Mouse (Mus musculus): ENCODE data around the gene Gpank1. TPM values are rescaled to one million over a fixed set of nuclear protein-coding genes. Genes with fewer than 3 reads are reported as not detected.

Gene Gpank1
- total and polyA plus RNA-seq, 3 experiments = 45.9 to 87.0 (median 54.0) TPM

DNA sequence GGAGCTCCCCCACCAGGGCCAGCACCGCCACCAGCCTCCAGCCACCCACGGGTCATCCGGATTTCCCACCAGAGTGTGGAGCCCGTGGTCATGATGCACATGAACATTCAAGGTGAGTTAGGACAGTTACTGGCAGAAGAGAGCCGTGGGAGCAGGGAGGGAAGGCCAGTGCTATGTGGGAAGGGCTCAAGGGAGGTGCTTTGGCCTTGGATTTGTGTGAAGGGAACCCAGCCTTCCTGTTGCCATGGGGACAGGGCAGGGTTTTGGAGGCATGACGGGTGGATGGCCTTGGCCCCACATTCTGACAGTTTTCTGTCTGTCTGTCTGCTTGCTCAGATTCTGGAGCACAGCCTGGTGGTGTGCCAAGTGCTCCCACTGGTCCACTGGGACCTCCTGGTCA lies 20.7 kb downstream of the Gpank1 start:
- Histone ChIP-seq H3K4me1 (ENCODE audit: insufficient read depth, low read depth, low read length) (peaks cover 43% of the 10 kb centered on the region), H3K27me3 (ENCODE audit: insufficient read depth, low read length) (no peaks in the 10 kb centered on the region), H3K9me3 (replicated peaks) (peaks cover 3% of the 10 kb centered on the region), H3K4me3 (ENCODE audit: low read depth, low read length) (no peak overlapping the region), H3K36me3 (replicated peaks) (peaks cover 100% of the 10 kb centered on the region)
- TF ChIP-seq GATA1 (IDR thresholded peaks at IDR 0.05; ENCODE audit: borderline replicate concordance, low read length) (no peak), GATA2 (IDR thresholded peaks at IDR 0.05; ENCODE audit: borderline replicate concordance, low read depth, low read length) (no peak), POLR2AphosphoS5 (IDR thresholded peaks at IDR 0.05; ENCODE audit: insufficient replicate concordance, low read depth, low read length) (no peak), TAL1 (conservative IDR thresholded peaks at IDR 0.05; ENCODE audit: low read depth, low read length) (no peak), CTCF (IDR thresholded peaks at IDR 0.05; ENCODE audit: low read depth, low read length) (no peak)
- ATAC-seq (ENCODE audit: extremely low read depth, insufficient number of reproducible peaks, low FRiP score, poor library complexity, severe bottlenecking) = no peak
- DNase-seq (ENCODE audit: low spot score) = no peak

DNA sequence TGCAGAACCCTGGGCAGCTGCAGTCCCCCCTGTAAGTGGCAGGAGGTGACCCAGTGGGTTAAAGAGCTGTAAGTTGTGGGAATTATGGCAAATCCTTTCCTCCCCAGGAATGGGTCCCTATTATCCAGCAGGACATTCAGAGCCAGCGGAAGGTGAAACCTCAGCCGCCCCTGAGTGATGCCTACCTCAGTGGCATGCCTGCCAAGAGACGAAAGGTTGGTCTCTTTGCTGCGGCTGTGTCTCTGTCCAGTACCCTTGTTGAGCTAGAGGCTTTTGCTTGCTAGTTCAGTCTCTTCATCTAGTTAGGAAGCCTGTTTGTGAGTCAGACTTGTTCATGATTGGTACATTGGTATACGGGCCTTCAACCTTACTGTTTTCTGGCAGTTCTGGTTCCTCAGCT lies 24.9 kb downstream of the Gpank1 start:
- H3K4me3 ChIP-seq (ENCODE audit: low read depth, low read length) = no peak overlapping the region
- TF ChIP-seq GATA1 (IDR thresholded peaks at IDR 0.05; ENCODE audit: borderline replicate concordance, low read length) (no peak), POLR2AphosphoS5 (IDR thresholded peaks at IDR 0.05; ENCODE audit: insufficient replicate concordance, low read depth, low read length) (peak; percentile 89; the same call in 1 of the 2 replicates)
- DNase-seq (ENCODE audit: low spot score) (no peak), ATAC-seq (ENCODE audit: extremely low read depth, insufficient number of reproducible peaks, low FRiP score, poor library complexity, severe bottlenecking) (no peak)
- peaks cover 3% of the 10 kb centered on the region for H3K9me3 ChIP-seq (replicated peaks)
- H3K27me3 ChIP-seq (ENCODE audit: insufficient read depth, low read length) = no peaks in the 10 kb centered on the region
- peaks cover 18% of the 10 kb centered on the region; the same call in 1 of the 2 replicates for H3K4me1 ChIP-seq (ENCODE audit: insufficient read depth, low read depth, low read length)
- H3K36me3 ChIP-seq (replicated peaks) = peaks cover 99% of the 10 kb centered on the region

DNA sequence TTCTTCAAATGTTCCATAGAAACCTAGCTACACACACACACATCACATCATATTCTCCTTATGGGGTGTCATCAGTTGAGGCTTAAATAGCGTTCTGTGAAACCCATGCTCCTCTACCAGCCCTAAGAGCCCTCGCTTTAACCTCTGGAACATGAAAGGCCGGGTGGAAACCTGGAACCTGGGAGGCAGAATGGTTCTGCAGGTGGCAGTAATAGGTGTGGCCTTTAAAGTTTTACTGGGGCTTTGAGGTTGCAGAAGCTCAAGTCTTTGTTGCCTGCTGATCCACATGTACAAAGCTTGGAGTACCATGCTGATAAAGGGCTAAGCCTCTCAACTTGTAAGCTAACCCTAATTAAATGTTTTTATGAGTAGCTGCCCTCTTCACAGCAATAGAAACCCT lies 26.1 kb downstream of the Gpank1 start:
- H3K4me1 ChIP-seq (ENCODE audit: insufficient read depth, low read depth, low read length) = peaks cover 14% of the 10 kb centered on the region; the same call in 1 of the 2 replicates
- H3K9me3 ChIP-seq (replicated peaks) = peaks cover 3% of the 10 kb centered on the region
- H3K27me3 ChIP-seq (ENCODE audit: insufficient read depth, low read length) = no peaks in the 10 kb centered on the region
- no peak for DNase-seq (ENCODE audit: low spot score)
- TF ChIP-seq TAL1 (conservative IDR thresholded peaks at IDR 0.05; ENCODE audit: low read depth, low read length) (no peak), GATA1 (IDR thresholded peaks at IDR 0.05; ENCODE audit: borderline replicate concordance, low read length) (no peak), POLR2AphosphoS5 (IDR thresholded peaks at IDR 0.05; ENCODE audit: insufficient replicate concordance, low read depth, low read length) (no peak; the same call in 1 of the 2 replicates), CTCF (IDR thresholded peaks at IDR 0.05; ENCODE audit: low read depth, low read length) (no peak), GATA2 (IDR thresholded peaks at IDR 0.05; ENCODE audit: borderline replicate concordance, low read depth, low read length) (no peak)
- H3K36me3 ChIP-seq (replicated peaks) = peaks cover 98% of the 10 kb centered on the region
- ATAC-seq (ENCODE audit: extremely low read depth, insufficient number of reproducible peaks, low FRiP score, poor library complexity, severe bottlenecking) = no peak
- no peak overlapping the region for H3K4me3 ChIP-seq (ENCODE audit: low read depth, low read length)

DNA sequence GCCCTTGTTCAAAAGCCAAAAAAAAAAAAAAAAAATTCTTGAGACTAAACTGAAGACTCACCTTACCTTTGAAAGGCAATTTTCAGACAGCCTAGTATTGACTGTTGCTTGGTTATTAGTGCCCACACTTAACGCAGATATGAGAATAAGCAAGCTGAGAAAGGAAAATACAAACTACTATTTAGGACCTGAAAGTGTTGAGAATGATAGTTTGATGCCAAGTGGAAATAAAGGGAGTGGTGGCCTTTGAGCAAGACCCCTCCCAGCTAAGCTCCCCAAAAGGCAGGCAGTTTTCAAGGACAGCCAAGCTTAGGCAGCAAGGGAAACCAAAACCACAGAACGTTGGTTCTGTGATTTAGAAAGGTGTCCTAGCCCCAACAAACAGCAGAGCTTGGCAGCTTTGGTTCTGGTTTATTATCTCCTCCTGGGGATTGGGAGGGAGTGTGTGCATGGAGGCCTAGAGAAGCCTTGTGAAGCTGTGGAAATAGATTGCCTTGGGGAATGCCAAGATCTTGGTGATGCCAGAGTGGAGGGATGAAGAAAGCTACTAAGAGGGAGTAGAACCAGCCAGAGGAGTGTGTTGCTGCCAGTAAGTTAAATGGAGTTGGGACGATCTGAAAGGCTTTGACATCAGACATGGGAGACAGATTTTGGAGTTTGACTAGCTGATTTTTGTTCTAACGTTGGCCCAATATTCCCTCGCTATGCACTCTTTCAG lies 26.8 kb downstream of the Gpank1 start:
- no peaks in the 10 kb centered on the region for H3K27me3 ChIP-seq (ENCODE audit: insufficient read depth, low read length)
- H3K4me3 ChIP-seq (ENCODE audit: low read depth, low read length) = no peak overlapping the region
- H3K9me3 ChIP-seq (replicated peaks) = peaks cover 3% of the 10 kb centered on the region
- TF ChIP-seq CTCF (IDR thresholded peaks at IDR 0.05; ENCODE audit: low read depth, low read length) (no peak), POLR2AphosphoS5 (IDR thresholded peaks at IDR 0.05; ENCODE audit: insufficient replicate concordance, low read depth, low read length) (peak; percentile 68; the same call in 1 of the 2 replicates)
- H3K36me3 ChIP-seq (replicated peaks) = peaks cover 98% of the 10 kb centered on the region
- ATAC-seq (ENCODE audit: extremely low read depth, insufficient number of reproducible peaks, low FRiP score, poor library complexity, severe bottlenecking) (no peak; the same call in 1 of the 2 replicates), DNase-seq (ENCODE audit: low spot score) (no peak)
- peaks cover 18% of the 10 kb centered on the region; the same call in 1 of the 2 replicates for H3K4me1 ChIP-seq (ENCODE audit: insufficient read depth, low read depth, low read length)

DNA sequence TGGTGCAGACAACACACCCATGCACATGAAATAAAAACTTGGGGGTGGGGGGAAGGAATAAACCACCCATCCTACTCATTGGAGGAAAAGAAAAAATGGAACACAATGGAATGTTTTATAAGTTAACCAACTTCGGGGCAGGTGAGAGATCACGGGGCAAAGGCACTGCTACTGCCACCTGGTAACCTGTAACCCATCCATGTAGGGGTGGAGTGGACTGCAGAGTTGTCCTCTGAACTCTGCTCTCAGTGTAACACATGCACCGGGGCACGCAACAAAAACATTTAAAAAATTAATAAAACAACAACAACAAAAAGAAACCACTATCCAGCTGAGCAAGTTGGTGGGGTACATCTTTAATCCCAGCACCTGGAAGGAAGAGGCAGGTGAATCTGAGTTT lies 30.9 kb downstream of the Gpank1 start:
- H3K4me3 ChIP-seq (ENCODE audit: low read depth, low read length) = no peak overlapping the region
- peaks cover 38% of the 10 kb centered on the region for H3K4me1 ChIP-seq (ENCODE audit: insufficient read depth, low read depth, low read length)
- no peaks in the 10 kb centered on the region for H3K9me3 ChIP-seq (replicated peaks)
- TF ChIP-seq CTCF (IDR thresholded peaks at IDR 0.05; ENCODE audit: low read depth, low read length) (no peak), GATA2 (IDR thresholded peaks at IDR 0.05; ENCODE audit: borderline replicate concordance, low read depth, low read length) (no peak), GATA1 (IDR thresholded peaks at IDR 0.05; ENCODE audit: borderline replicate concordance, low read length) (no peak), TAL1 (conservative IDR thresholded peaks at IDR 0.05; ENCODE audit: low read depth, low read length) (no peak), POLR2AphosphoS5 (IDR thresholded peaks at IDR 0.05; ENCODE audit: insufficient replicate concordance, low read depth, low read length) (no peak)
- no peaks in the 10 kb centered on the region for H3K27me3 ChIP-seq (ENCODE audit: insufficient read depth, low read length)
- no peak for DNase-seq (ENCODE audit: low spot score)
- H3K36me3 ChIP-seq (replicated peaks) = peaks cover 98% of the 10 kb centered on the region
- ATAC-seq (ENCODE audit: extremely low read depth, insufficient number of reproducible peaks, low FRiP score, poor library complexity, severe bottlenecking) = no peak

DNA sequence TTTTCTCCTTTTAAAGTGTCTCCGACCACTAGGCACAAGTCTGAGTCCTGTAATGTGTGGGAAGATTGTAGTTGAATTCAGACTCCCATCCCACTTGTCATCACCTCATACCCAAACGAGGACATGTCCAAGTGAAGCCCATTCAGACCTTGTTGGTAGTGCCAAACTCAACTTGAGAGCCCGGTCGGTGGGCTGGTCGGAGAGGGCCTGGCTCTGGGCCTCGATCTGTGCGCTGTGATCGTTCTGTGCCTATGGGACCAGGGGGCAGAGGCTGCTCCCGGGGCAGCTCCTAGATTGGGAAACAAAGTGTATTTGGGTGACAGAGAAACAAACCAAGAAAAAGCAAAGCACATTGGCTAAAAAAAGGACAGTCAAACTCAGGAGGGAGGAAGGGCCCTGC lies 31.8 kb downstream of the Gpank1 start:
- no peaks in the 10 kb centered on the region for H3K9me3 ChIP-seq (replicated peaks)
- TF ChIP-seq POLR2AphosphoS5 (IDR thresholded peaks at IDR 0.05; ENCODE audit: insufficient replicate concordance, low read depth, low read length) (no peak), GATA1 (IDR thresholded peaks at IDR 0.05; ENCODE audit: borderline replicate concordance, low read length) (no peak)
- no peak overlapping the region for H3K4me3 ChIP-seq (ENCODE audit: low read depth, low read length)
- peaks cover 45% of the 10 kb centered on the region for H3K4me1 ChIP-seq (ENCODE audit: insufficient read depth, low read depth, low read length)
- no peaks in the 10 kb centered on the region for H3K27me3 ChIP-seq (ENCODE audit: insufficient read depth, low read length)
- H3K36me3 ChIP-seq (replicated peaks) = peaks cover 98% of the 10 kb centered on the region
- ATAC-seq (ENCODE audit: extremely low read depth, insufficient number of reproducible peaks, low FRiP score, poor library complexity, severe bottlenecking) = no peak
- DNase-seq (ENCODE audit: low spot score) = no peak

All from G1E (cell line).